Mouse (Mus musculus) cortical plate, adult 2 months (tissue): ENCODE results near the gene Pih1d2.

Source experiments
- CTCF ChIP-seq: fragments of 200-500 bp; IDR thresholded peaks from 2 replicates; pipeline ENCODE4 v1.5.1; 2011; ENCODE audit warnings: mild to moderate bottlenecking, control low read depth, low read length; ENCODE audit not compliant: insufficient read depth; ENCODE audit errors: extremely low read depth
- POLR2A ChIP-seq: fragments of 200-500 bp; IDR thresholded peaks from 2 replicates; pipeline ENCODE4 v1.6.1; 2011; ENCODE audit warnings: mild to moderate bottlenecking, low read length, control low read depth; ENCODE audit not compliant: insufficient read depth; ENCODE audit errors: extremely low read depth

DNA sequence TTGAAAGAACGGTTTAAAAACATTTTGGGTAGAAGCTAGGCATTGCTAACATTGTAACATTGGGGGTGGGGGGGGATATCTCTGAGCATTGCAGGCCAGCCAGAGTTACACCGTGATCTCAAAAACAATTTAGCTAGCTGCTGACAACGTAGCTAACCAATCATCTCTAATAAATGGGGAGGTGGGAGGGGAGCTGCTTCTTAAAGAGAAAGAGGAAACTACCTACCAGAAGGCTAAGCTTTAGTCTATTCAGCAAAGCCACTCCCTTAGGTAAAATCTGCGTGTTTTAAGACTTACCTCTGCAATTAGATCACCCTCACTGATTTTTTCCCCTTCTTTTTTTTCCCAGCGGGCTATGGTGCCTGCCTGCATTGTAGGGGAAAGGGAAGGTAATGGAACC is 41.3 kb downstream of the Pih1d2 start:
- TF ChIP-seq CTCF = no peak
- no peak for TF ChIP-seq POLR2A
